Mouse (Mus musculus) retina, postnatal 1 day (tissue): ENCODE measurements around the gene Adamtsl2.
A peak's percentile ranks its signal among the peaks of the same experiment; 100 is the strongest.

ENCODE experiments used
- DNase-seq: peaks from one replicate; pipeline ENCODE4 v3.0.0-alpha.2; 2012

Adamtsl2 gene

DNA sequence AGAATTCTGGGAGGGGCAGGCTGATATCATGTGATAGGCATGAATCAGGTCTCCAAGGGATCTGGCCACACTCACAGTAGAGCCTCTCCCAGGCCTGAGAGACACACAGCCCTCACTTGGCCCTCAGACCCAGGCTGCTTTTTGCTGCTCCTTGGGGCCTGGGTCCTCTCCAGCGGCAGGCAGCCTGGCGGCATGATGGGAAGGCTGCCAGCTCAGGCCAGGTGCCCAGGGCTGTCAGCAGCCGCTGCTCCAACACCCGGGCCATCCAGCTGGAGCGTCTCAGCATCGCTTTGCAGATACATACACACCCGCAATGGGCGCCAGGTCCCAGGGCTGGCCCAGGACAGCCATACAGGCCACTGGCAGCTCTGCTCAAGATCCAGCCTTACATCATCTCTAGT lies 41.1 kb downstream of the Adamtsl2 start:
- peak; percentile 41 for DNase-seq

DNA sequence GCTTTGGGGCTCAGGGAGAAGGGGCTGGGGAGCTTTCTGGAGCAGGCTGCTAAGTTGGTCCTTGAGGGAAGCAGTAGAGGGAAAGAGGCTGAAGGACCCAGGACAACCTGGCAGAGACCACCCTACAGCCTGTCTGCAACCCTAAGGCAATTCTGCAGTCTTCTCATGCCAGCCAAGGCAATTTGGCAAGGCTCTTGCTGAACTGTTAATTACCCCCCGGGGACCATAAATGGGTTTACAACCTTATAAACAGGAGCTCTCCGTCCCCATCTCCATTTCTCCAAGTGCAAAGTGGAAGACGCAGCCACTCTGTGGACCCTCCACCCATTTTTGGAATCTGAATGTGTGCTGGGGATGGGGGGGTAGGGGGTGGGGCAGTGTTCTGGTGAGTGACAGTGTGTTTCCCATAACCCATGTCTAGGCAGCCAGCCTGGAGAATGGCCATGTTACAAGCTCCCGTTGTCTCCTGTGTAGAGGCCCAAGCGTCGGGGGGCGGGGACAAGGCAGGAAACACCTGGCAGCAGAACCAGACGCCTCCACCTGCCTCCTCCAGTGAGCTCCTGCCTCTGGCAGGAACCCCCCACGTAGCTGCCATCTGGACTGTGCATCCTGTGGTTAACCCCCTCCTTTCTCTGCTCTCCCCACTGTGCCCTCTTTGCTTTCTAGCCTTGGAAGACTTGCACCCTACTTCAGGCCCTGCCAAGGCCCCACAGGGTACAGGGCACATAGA lies 42.6 kb downstream of the Adamtsl2 start:
- DNase-seq: peak; percentile 25

DNA sequence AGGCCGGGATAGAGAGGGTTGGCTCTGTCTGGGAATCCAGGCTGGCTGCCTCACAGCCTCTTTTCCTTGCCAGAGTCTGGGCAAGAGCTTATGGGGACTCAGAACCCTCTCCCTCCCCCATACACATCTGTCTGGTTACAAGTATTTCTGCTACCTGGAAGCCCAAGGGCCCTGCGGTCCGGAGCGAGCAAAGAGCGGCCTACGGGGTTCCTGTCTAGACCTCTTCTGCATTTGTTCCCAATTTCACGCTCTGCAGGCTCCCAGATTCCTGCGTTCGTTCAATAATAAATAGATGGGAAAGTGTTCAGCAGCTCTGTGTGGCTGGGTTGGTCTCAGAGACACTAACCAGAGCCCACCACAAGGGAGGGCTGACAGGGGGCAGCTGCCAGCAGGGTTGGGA lies 43.4 kb downstream of the Adamtsl2 start:
- peak; percentile 28 for DNase-seq

DNA sequence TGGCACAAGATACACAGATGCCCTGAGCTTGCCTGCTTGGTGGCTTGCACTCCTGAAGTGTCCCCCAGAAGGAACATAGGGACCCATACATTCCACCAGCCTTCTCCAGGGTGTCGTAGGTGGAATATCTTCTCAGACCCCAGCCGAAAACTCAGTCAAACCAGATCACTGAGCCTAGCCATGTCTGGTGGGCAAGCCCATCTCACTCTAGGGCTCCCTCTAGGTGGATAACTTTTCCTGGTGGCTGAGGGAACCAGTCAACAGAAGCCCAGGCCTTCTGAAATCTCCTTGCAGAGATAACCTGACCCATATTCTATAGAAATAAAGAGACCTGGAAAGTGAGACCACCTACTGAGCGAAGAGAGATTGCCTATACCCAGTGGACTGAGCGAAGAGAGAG lies 43.9 kb downstream of the Adamtsl2 start:
- DNase-seq: no peak

DNA sequence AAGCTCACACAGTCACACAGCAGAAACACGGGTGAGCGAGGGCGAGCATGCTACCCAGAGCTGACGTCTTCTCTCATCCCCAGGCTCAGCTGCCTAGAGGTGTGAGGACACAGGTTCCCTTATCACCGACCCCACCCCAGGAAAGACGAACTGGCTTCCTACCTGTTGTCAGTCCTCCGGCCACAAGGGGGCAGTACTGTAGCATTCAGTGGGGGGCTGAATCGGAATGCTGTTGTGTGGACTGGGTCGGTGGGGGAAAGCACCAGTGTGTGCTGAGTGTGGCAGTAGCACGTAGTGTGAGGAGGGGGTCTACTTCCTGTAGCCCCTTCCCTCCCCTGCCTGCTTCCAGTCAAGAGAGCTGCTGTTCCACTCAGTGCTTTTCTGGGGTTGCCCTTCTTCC lies 46.8 kb downstream of the Adamtsl2 start:
- DNase-seq: peak; percentile 53

DNA sequence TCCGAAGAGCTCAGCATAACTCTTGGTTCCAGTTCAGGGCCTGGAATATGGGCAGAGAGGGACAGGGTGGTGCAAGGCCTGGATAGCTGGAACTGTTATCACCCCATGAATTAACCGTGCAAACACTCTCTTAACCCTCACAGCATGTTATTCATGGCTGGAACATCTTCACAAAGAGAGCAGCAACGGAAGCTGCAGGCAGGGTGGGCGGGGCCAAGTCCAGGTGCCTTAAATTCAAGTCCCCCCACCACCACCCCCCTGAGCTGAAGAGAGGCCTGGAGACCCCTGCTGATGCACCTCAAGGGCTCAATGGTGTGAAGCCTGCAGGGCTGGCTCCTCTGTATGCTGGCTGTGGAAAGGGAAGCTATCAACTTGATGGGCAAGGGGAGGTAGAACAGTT lies 47.3 kb downstream of the Adamtsl2 start:
- DNase-seq: no peak

DNA sequence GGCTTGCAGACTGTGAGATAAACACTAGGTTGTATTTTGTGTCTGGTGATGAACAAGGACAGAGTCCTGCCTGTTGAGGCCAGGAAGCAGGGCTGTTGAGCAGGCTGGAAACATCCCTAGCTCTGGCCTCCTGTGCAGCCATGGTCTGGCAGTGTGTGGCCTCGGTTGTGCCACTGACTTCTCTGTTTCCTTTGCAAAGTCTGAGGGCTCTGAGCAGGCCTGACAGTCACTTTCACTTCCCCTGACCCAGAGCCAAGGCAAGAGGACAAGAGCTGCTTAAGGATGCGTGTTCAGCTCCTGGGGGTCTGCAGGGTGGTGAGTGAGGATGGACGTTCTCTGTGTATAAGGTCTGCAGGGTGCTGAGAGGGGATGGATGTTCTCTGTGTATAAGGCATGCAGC lies 49.8 kb downstream of the Adamtsl2 start:
- no peak for DNase-seq

DNA sequence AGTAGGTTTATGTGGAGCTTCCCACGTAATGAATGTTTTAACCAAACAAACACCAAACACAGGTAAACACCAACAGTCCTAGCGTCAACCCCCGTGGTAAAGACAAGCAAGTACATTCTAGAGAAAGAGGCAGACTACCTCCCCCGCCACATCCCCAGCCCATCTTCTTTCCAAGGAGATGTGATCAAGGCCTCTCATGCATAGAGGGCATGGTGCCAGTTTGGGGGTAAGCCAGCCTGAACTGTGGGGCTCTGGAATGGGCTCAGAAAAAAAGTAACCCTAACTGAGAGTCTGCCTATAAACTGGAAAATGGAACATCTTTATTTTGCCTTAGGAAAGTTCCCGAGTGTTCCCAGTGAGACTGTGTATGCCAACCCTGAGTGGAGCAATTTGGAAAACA lies 56.8 kb downstream of the Adamtsl2 start:
- DNase-seq: no peak

DNA sequence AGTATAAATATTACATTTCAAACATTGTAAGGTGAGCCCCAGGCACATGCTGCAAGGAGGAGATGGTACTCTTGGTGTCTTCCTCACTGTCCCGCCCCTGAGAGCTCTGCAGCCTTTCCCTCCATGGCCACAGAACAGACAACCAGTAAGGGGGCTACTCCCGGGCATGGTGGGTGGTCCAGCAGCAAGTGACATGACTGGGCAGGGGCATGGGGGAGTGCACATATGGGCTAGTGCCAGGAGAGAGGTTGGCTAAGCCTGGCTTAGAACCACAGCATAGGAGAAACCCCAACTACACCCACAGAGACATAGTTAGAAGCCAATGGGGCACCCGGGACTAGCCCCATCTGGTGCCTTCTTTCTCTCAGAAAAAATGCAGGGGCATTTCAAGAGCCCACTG lies 57.2 kb downstream of the Adamtsl2 start:
- DNase-seq: no peak

DNA sequence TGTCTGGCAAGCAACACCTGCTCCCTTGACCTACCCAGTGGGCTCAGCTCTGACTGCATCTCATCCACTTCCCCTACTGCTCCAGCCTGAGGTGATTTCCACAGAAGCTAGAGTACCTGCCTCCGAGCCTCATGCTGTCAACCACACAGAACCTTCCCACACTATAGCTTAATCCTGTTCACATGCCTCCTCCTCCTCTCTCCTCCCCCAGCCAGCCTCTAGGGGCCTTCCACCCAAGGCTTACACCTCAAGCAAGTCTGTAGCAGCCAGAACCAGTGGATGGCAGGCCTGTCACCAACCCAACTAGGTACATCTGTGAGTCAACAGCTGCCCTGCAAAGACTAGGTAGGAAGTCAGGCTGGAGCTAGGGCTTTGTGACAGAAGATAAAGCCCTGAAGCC lies 57.6 kb downstream of the Adamtsl2 start:
- DNase-seq: no peak

DNA sequence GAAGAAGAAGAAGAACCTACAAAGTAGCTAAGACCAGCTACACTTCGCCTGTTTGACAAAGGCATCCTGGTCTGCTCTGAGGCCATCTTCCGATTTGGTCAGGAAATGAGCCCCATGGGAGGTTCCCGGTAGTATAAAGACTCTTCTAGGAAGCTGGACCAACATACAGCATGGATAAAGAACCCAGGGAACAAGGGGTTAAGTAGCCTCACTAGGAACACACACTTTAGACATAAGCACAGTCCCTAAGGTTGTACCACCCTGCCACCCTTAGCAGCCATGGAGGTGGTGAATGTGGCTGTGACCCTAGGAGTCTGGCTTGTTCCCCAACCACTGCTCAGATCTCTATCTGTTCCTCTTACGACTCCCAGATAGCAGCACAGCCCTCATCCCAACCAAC lies 59.2 kb downstream of the Adamtsl2 start:
- DNase-seq: no peak

DNA sequence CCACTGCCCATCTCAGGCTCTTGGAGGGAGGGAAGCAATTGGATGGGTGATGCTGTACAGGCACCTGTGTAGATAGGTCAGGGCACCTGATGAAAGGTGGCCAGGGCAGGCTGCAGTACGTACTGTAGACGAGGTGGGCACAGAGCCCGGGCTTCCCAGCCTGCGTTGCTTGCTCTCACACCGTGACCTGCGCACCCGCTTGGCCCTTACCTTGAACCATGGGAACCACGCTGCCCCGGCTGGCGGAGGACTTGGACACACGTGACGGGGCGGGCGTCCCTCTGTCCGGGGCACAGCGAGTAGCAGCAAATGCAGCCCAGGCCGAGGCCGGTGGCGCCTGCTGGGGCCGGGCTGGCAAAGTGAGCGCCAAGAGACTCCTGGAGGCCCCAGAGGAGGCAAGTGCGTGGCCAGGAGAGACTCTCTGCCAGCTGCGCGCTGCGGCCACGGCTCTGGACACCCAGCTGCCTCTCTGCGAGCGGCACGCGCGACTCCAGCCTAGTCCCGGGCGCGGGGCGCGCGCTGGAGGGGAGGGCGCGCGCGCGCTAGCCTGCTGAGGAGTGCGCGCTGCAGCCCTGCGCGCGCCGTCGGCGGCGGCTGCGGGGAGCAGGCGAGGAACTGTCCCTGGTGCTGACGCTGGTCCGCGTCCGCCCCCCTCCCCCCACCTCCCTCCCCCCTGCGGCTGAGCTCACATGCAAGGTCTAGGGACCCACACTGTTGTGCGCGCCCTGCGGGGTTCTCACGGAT lies 62.9 kb downstream of the Adamtsl2 start, which contains the start of gene Fam163b:
TSS of gene Fam163b (minus strand) at position 542 of the 744 bp plus-strand sequence.
- DNase-seq: peak; percentile 82

DNA sequence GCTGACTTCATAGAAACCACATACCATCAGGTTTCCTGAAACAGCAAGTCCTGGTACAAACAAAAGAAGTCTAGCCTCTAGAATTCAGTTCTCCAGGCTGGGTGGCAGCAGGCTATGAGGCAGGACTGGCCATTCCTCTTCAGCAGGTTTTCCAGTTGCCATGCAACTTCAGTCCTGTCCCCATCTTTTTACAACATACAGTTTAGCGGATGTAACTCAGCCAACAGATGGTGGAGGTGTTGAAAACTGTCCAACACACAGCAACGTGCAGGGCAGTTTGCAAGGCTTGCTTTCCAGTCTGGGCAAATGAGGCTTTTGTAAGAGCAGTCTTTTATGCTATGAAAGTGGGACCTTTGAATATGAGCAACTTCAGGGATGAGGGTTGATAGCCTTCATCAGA lies 65.8 kb downstream of the Adamtsl2 start:
- no peak for DNase-seq

DNA sequence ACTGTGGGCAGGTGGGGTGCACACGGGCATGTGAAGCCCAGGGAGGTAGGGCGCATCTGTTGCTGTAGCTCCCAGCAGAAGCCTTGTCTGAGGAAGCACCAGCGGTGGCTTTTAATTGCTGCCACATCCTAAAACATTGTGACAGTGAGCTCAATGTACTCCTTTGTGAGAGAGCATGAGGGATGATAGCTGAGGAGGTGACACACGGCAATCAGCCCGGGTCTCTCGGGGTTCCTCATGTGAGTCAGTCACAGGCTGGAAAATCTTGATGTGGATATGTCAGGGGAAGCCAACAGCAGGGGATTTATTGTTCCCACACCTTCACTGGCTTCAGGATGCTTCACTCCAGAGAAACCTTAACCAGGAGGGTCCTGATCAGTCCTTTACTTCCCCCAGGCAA lies 67.7 kb downstream of the Adamtsl2 start:
- DNase-seq: no peak

DNA sequence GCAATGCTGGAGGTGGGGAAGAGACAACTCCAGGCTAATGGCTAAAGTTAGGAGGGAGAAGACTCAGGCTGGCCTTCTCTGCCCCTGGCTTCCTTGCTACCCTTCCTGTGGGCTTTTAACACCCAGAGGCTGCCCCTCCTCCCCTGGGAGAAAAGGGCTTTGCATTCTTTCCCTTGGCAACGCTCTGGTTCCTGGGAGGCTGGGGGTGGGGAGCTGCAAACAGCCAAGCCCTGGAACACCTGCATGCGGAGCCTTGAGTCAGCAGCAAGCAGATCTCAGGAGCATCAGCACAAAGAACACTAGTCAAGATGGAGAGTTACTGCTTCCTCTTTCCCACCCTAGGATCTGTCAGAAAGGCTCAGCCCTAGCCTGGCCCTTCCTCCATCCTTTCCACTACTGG lies 70.3 kb downstream of the Adamtsl2 start:
- DNase-seq: no peak

DNA sequence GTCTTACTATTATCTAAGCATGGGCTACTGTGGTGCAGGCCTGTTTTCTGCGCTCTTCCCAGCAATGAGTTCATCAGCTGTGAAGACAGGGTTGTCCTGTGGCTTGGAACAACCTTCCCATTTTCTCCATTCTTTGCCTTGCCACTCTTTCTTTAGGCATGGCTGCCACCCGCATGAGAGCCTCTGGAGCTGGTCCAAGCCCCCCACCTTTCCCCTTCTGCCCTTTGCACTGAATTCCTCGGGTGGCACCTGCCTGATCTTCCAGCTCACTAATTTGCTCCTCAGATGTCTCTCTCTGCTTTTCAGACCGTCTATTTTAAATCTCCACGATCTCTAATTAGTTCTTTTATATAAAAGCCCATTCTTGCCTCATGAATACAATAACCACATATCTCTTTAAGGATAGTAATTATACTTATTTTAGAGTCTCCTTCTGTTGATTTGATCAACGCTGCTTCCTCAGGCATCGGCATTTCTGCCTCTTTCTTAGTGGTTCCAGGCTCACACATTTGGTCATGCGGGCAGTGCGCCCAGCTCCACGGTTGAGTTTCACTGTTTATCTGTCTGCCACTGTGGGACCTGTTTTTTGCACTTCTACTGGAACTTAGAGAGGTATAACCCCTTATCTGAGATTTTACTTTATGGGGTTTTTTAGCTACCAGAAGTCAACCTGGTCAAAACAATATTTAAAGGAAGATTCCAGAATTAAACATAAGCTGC lies 75.4 kb downstream of the Adamtsl2 start:
- DNase-seq: no peak

DNA sequence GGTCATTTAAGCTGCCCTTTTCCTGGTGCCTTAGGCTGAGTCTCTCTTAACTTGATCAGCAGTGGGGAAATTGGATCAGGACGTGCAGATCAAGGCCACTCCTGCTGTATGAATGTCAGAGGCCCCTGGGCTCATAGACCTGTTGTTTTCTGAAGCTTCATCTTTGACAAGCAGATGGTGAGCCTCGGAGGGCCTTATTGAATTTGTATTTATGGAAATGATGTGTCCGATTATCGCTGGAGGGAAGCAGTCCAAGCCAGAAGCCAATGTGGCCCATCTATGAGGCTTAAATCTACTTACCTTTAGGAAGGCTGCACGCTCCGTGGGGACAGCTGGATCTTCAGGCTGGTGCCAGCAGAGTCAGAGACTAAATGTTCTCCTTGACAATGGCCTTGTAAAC lies 77.4 kb downstream of the Adamtsl2 start:
- DNase-seq: no peak
